Mouse (Mus musculus): ENCODE measurements around the gene Ms4a13. TPM values are rescaled to one million over a fixed set of nuclear protein-coding genes. Genes with fewer than 3 reads are reported as not detected.
A peak's percentile ranks its signal among the peaks of the same experiment; 100 is the strongest.
"Not testable (repeated sequence)": the region's sequence is repeated elsewhere in the genome, so short reads cannot be mapped to it uniquely, and the experiment has no call there.

The Ms4a13 gene
- total and polyA plus RNA-seq, 3 experiments, result not detected

DNA sequence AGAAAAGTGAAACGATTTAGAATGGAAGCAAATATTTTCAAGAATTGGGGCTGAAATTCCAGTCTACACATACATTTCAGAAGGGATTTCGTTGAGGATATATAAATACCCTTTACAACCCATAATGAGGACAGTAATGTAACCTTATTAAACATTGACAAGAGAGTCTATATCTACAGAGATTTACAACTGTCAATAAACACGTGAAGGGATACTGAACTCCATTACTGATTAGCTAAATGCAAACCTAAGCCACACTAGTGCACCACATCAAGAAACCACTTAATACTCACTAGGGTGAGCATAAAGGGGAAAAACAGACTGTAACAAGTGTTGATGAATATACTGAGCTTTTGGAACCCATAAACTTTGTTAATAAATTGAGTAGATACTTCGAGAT is 61.2 kb downstream of the Ms4a13 start:
- TF ChIP-seq EP300 (IDR thresholded peaks at IDR 0.05; ENCODE audit: insufficient read depth, low read depth, low read length) (no peak), POLR2A (IDR thresholded peaks at IDR 0.05; ENCODE audit: insufficient read depth, low read depth, low read length) (no peak), CTCF (IDR thresholded peaks at IDR 0.05) (no peak)
- Histone ChIP-seq H3K36me3 (ENCODE audit: control insufficient read depth, insufficient read depth, low read length) (no peaks in the 10 kb centered on the region), H3K79me2 (replicated peaks; ENCODE audit: control insufficient read depth, insufficient read depth, low read length) (no peaks in the 10 kb centered on the region), H3K4me3 (no peak overlapping the region), H3K27ac (no peak overlapping the region), H3K4me1 (ENCODE audit: control insufficient read depth, insufficient read depth, low read length) (no peaks in the 10 kb centered on the region), H3K9ac (ENCODE audit: low read depth, low read length) (no peak overlapping the region), H3K27me3 (ENCODE audit: control insufficient read depth, insufficient read depth, low read length) (no peaks in the 10 kb centered on the region)
- intact Hi-C loops (cut with DNase I), result no loop called here
- 66% methylated on average over 4 of the region's 4 CpGs for WGBS
- DNase-seq, result no peak

- H3K9ac ChIP-seq (ENCODE audit: low read depth, low read length), result no peak overlapping the region
- 72% methylated on average over 2 of the region's 2 CpGs for WGBS
- no peak for DNase-seq
- no peaks in the 10 kb centered on the region for H3K27me3 ChIP-seq (ENCODE audit: control insufficient read depth, insufficient read depth, low read length)
- intact Hi-C loops (cut with DNase I), result no loop called here
- H3K27ac ChIP-seq, result no peak overlapping the region
- no peaks in the 10 kb centered on the region for H3K36me3 ChIP-seq (ENCODE audit: control insufficient read depth, insufficient read depth, low read length)
- H3K79me2 ChIP-seq (replicated peaks; ENCODE audit: control insufficient read depth, insufficient read depth, low read length), result no peaks in the 10 kb centered on the region
- no peak overlapping the region for H3K4me3 ChIP-seq
- TF ChIP-seq EP300 (IDR thresholded peaks at IDR 0.05; ENCODE audit: insufficient read depth, low read depth, low read length) (no peak), CTCF (IDR thresholded peaks at IDR 0.05) (no peak), POLR2A (IDR thresholded peaks at IDR 0.05; ENCODE audit: insufficient read depth, low read depth, low read length) (no peak)
- no peaks in the 10 kb centered on the region for H3K4me1 ChIP-seq (ENCODE audit: control insufficient read depth, insufficient read depth, low read length)
Observed at GRCm38 (mm10) chr19:11134852-11135251, 61.7 kb downstream of the Ms4a13 start.

DNA sequence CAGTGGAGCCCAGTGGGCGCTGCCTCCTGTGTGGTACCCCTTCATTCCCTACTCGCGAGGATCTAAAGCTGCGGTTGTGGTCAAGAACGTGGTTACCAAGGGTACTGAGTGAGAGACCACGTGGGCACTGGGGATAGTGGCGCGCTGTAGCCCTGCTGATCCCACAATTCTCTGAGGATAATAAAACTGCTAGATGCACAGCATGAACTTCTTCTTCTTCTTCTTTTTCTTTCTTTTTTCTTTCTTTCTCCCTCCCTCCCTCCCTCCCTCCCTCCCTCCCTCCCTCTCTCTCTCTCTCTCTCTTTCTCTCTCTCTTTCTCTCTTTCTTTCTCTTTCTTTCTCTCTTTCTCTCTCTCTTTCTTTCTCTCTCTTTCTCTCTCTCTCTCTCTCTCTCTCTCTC is 65.8 kb downstream of the Ms4a13 start, which contains the start of gene 1700017D01Rik:
1700017D01Rik (minus strand) TSS at position 101 of the 400 bp plus-strand sequence.
- H3K36me3 ChIP-seq (ENCODE audit: control insufficient read depth, insufficient read depth, low read length); H3K27me3 ChIP-seq (ENCODE audit: control insufficient read depth, insufficient read depth, low read length); intact Hi-C loops (cut with DNase I); H3K4me1 ChIP-seq (ENCODE audit: control insufficient read depth, insufficient read depth, low read length); DNase-seq; H3K4me3 ChIP-seq; H3K79me2 ChIP-seq (replicated peaks; ENCODE audit: control insufficient read depth, insufficient read depth, low read length); H3K9ac ChIP-seq (ENCODE audit: low read depth, low read length); H3K27ac ChIP-seq: not testable (repeated sequence)
- 76% methylated on average over 8 of the region's 8 CpGs for WGBS

GRCm38 (mm10) chr19:11129702-11130101 is 66.8 kb downstream of the Ms4a13 start:
- Histone ChIP-seq H3K27ac (no peak overlapping the region), H3K4me1 (ENCODE audit: control insufficient read depth, insufficient read depth, low read length) (no peaks in the 10 kb centered on the region), H3K79me2 (replicated peaks; ENCODE audit: control insufficient read depth, insufficient read depth, low read length) (no peaks in the 10 kb centered on the region), H3K36me3 (ENCODE audit: control insufficient read depth, insufficient read depth, low read length) (no peaks in the 10 kb centered on the region), H3K9ac (ENCODE audit: low read depth, low read length) (no peak overlapping the region), H3K4me3 (no peak overlapping the region), H3K27me3 (ENCODE audit: control insufficient read depth, insufficient read depth, low read length) (no peaks in the 10 kb centered on the region)
- DNase-seq, result no peak
- intact Hi-C loops (cut with DNase I), result no loop called here
- no peak for TF ChIP-seq POLR2A (IDR thresholded peaks at IDR 0.05; ENCODE audit: insufficient read depth, low read depth, low read length)
- TF ChIP-seq EP300 (IDR thresholded peaks at IDR 0.05; ENCODE audit: insufficient read depth, low read depth, low read length), result no peak
- no peak for TF ChIP-seq CTCF (IDR thresholded peaks at IDR 0.05)
- WGBS, result 80% methylated on average over 1 of the region's 1 CpGs

- H3K27ac ChIP-seq; H3K4me1 ChIP-seq (ENCODE audit: control insufficient read depth, insufficient read depth, low read length); H3K36me3 ChIP-seq (ENCODE audit: control insufficient read depth, insufficient read depth, low read length); intact Hi-C loops (cut with DNase I); H3K27me3 ChIP-seq (ENCODE audit: control insufficient read depth, insufficient read depth, low read length); H3K79me2 ChIP-seq (replicated peaks; ENCODE audit: control insufficient read depth, insufficient read depth, low read length): not testable (repeated sequence)
- DNase-seq, result peak; percentile 45 to 61
- Histone ChIP-seq H3K4me3 (peak overlapping the region; percentile 18; the same call in 1 of the 2 replicates), H3K9ac (ENCODE audit: low read depth, low read length) (peak overlapping the region; percentile 90)
- WGBS, result 2% methylated on average over 19 of the region's 38 CpGs
Observed at GRCm38 (mm10) chr19:11121016-11121420, 75.5 kb downstream of the Ms4a13 start.

Other genes with a start within 250 kb of the Ms4a13 start
- gene Ccdc86, start 247.5 kb downstream of the Ms4a13 start, total RNA-seq (2021), result 1 to 10 TPM; 6.9 to 7.1 TPM
- gene Ccdc86, start 247.5 kb downstream of the Ms4a13 start, polyA plus RNA-seq (2012; rRNA removed), result 3.0 and 3.1 TPM in 2 replicates
- gene Ms4a10, start 222.1 kb downstream of the Ms4a13 start, total RNA-seq (2021), result not detected
- gene Ms4a10, start 222.1 kb downstream of the Ms4a13 start, polyA plus RNA-seq (2012; rRNA removed), result not detected in 2 replicates
- gene Ms4a15, start 203.5 kb downstream of the Ms4a13 start, total RNA-seq (2021), result not detected
- gene Ms4a15, start 203.5 kb downstream of the Ms4a13 start, polyA plus RNA-seq (2012; rRNA removed), result not detected in 2 replicates
- not detected for gene Ms4a18, start 178.7 kb downstream of the Ms4a13 start, total RNA-seq (2021)
- gene Ms4a18, start 178.7 kb downstream of the Ms4a13 start, polyA plus RNA-seq (2012; rRNA removed), result not detected in 2 replicates
- gene Ms4a8a, start 115.6 kb downstream of the Ms4a13 start, total RNA-seq (2021), result 1 to 10 TPM; 2.2 to 2.4 TPM
- 1.1 and 1.7 TPM in 2 replicates for gene Ms4a8a, start 115.6 kb downstream of the Ms4a13 start, polyA plus RNA-seq (2012; rRNA removed)
- not detected for gene 1700017D01Rik, start 65.9 kb downstream of the Ms4a13 start, total RNA-seq (2021)
- gene 1700017D01Rik, start 65.9 kb downstream of the Ms4a13 start, polyA plus RNA-seq (2012; rRNA removed), result 0.08 and 0.15 TPM in 2 replicates
- gene 1700025F22Rik, start 31.4 kb downstream of the Ms4a13 start, total RNA-seq (2021), result not detected
- not detected in 2 replicates for gene 1700025F22Rik, start 31.4 kb downstream of the Ms4a13 start, polyA plus RNA-seq (2012; rRNA removed)
- not detected for gene Ms4a12, start 35.7 kb upstream of the Ms4a13 start, total RNA-seq (2021)
- gene Ms4a12, start 35.7 kb upstream of the Ms4a13 start, polyA plus RNA-seq (2012; rRNA removed), result not detected in 2 replicates
- under 1 TPM; 0.47 to 0.73 TPM for gene Ms4a1, start 69.5 kb upstream of the Ms4a13 start, total RNA-seq (2021)
- 0.50 and 1.1 TPM in 2 replicates for gene Ms4a1, start 69.5 kb upstream of the Ms4a13 start, polyA plus RNA-seq (2012; rRNA removed)
- gene Ms4a5, start 87.1 kb upstream of the Ms4a13 start, total RNA-seq (2021), result not detected
- not detected in 2 replicates for gene Ms4a5, start 87.1 kb upstream of the Ms4a13 start, polyA plus RNA-seq (2012; rRNA removed)
- not detected for gene Ms4a14, start 117.7 kb upstream of the Ms4a13 start, total RNA-seq (2021)
- 0.25 and 0.32 TPM in 2 replicates for gene Ms4a14, start 117.7 kb upstream of the Ms4a13 start, polyA plus RNA-seq (2012; rRNA removed)
- 1 to 10 TPM in 1 of 2 experiments, under 1 TPM in 1; 0.76 to 1.0 TPM for gene Ms4a7, start 139.4 kb upstream of the Ms4a13 start, total RNA-seq (2021)
- 2.1 and 2.2 TPM in 2 replicates for gene Ms4a7, start 139.4 kb upstream of the Ms4a13 start, polyA plus RNA-seq (2012; rRNA removed)
- gene Ms4a4a, start 178.8 kb upstream of the Ms4a13 start, total RNA-seq (2021), result 1 to 10 TPM; 5.7 to 8.0 TPM
- gene Ms4a4a, start 178.8 kb upstream of the Ms4a13 start, polyA plus RNA-seq (2012; rRNA removed), result 0.35 and 1.5 TPM in 2 replicates
- under 1 TPM; 0.77 to 0.84 TPM for gene Ms4a4c, start 208.0 kb upstream of the Ms4a13 start, total RNA-seq (2021)
- 0.18 and 1.2 TPM in 2 replicates for gene Ms4a4c, start 208.0 kb upstream of the Ms4a13 start, polyA plus RNA-seq (2012; rRNA removed)
- gene Ms4a4b, start 246.8 kb upstream of the Ms4a13 start, total RNA-seq (2021), result under 1 TPM; 0.59 to 0.65 TPM
- 1.8 and 2.8 TPM in 2 replicates for gene Ms4a4b, start 246.8 kb upstream of the Ms4a13 start, polyA plus RNA-seq (2012; rRNA removed)

All from heart, adult 2 months (tissue).